Comparison of ENCODE assay signal across 8 mouse cellular contexts in the genomic region with DNA sequence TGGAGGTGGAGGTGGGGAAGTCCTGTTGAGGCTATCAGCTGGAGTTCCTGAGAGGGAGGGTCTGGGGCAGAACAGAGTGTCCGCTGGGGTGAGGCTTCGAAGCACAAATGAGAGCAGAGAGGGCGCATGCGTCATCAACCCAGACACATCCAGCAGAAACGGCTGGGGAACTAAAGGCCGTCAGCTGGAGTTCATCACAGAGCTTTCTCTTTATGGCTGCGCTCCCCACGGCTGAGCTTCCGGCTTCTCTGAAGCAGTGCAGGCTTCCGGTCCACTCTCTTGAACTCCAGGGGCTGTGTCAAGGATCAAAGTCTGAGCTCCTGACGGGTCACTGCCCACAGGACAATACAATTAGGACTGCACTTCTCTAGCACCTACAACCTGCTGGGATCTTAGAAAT. TPM values are rescaled to one million over a fixed set of nuclear protein-coding genes. Genes with fewer than 3 reads are reported as not detected.
DNase-seq lines count a peak whose midpoint lies in the region; ATAC-seq and TF ChIP-seq lines count a peak whose summit lies in the region.

No protein-coding gene starts in this region.

- H3K9ac ChIP-seq in intestine, embryonic 16.5 days (ENCODE audit: low read depth, low read length), result peak overlapping the region; percentile 50
- H3K9ac ChIP-seq in liver, embryonic 16.5 days (ENCODE audit: low read depth, low read length), result no peak overlapping the region
- no peak overlapping the region for H3K9ac ChIP-seq in neural tube, embryonic 15.5 days (replicated peaks)

- no peaks in the 10 kb centered on the region for H3K36me3 ChIP-seq in thymus, adult 2 months (ENCODE audit: control insufficient read depth, insufficient read depth, low read length)
- H3K36me3 ChIP-seq in intestine, embryonic 16.5 days (ENCODE audit: control insufficient read depth, insufficient read depth, low read length), result no peaks in the 10 kb centered on the region
- no peaks in the 10 kb centered on the region for H3K36me3 ChIP-seq in liver, embryonic 16.5 days (ENCODE audit: control insufficient read depth, insufficient read depth)
- no peaks in the 10 kb centered on the region for H3K36me3 ChIP-seq in neural tube, embryonic 15.5 days

- H3K9me3 ChIP-seq in intestine, embryonic 16.5 days (ENCODE audit: control insufficient read depth, low read length), result no peaks in the 10 kb centered on the region
- H3K9me3 ChIP-seq in liver, embryonic 16.5 days (replicated peaks; ENCODE audit: control insufficient read depth, low read length), result no peaks in the 10 kb centered on the region
- H3K9me3 ChIP-seq in neural tube, embryonic 15.5 days (replicated peaks), result no peaks in the 10 kb centered on the region

- ATAC-seq in intestine, embryonic 16.5 days, result peak; percentile 84
- peak; percentile 78 for ATAC-seq in liver, embryonic 16.5 days (ENCODE audit: low read depth)
- peak; percentile 67; the same call in 1 of the 2 replicates for ATAC-seq in neural tube, embryonic 15.5 days (ENCODE audit: low FRiP score)

- WGBS in thymus, adult 2 months, result under 1% methylated on average over 11 of the region's 11 CpGs
- 2% methylated on average over 11 of the region's 11 CpGs for WGBS in intestine, embryonic 16.5 days
- 1% methylated on average over 11 of the region's 11 CpGs for WGBS in liver, embryonic 16.5 days (ENCODE audit: insufficient replicate concordance)
- WGBS in neural tube, embryonic 15.5 days, result under 1% methylated on average over 11 of the region's 11 CpGs

- TF ChIP-seq POLR2A in thymus, adult 2 months (IDR thresholded peaks at IDR 0.05; ENCODE audit: control insufficient read depth, extremely low read depth, insufficient read depth, low read length, poor library complexity), result no peak

- H3K27me3 ChIP-seq in thymus, adult 2 months (ENCODE audit: control insufficient read depth, insufficient read depth, low read length), result peaks cover under 1% of the 10 kb centered on the region; the same call in 1 of the 2 replicates
- no peaks in the 10 kb centered on the region; the same call in 1 of the 2 replicates for H3K27me3 ChIP-seq in intestine, embryonic 16.5 days (replicated peaks; ENCODE audit: control insufficient read depth, insufficient read depth, low read length)
- peaks cover 5% of the 10 kb centered on the region for H3K27me3 ChIP-seq in liver, embryonic 16.5 days (ENCODE audit: control insufficient read depth, insufficient read depth, low read depth, low read length)
- peaks cover 17% of the 10 kb centered on the region for H3K27me3 ChIP-seq in neural tube, embryonic 15.5 days (replicated peaks)

- H3K4me2 ChIP-seq in intestine, embryonic 16.5 days (ENCODE audit: low read depth, low read length), result peak overlapping the region; percentile 54
- peak overlapping the region; percentile 30 for H3K4me2 ChIP-seq in liver, embryonic 16.5 days (ENCODE audit: low read depth, low read length)
- H3K4me2 ChIP-seq in neural tube, embryonic 15.5 days, result peak overlapping the region; percentile 52

- no peak overlapping the region for H3K4me3 ChIP-seq in thymus, adult 2 months (ENCODE audit: control insufficient read depth, insufficient read depth, low read length)
- peak overlapping the region; percentile 26 for H3K4me3 ChIP-seq in intestine, embryonic 16.5 days (ENCODE audit: low read length)
- peak overlapping the region; percentile 7; the same call in 1 of the 2 replicates for H3K4me3 ChIP-seq in liver, embryonic 16.5 days (ENCODE audit: low read depth, low read length)
- peak overlapping the region; percentile 13; the same call in 1 of the 2 replicates for H3K4me3 ChIP-seq in neural tube, embryonic 15.5 days (replicated peaks)

- TF ChIP-seq CTCF in thymus, adult 2 months (IDR thresholded peaks at IDR 0.05; ENCODE audit: borderline replicate concordance, control insufficient read depth, extremely low read depth, insufficient read depth, low read length, poor library complexity), result no peak

- peak; percentile 16 for DNase-seq in thymus, adult 2 months
- no peak for DNase-seq in thymus, adult 18-20 months
- peak; percentile 64 to 70 for DNase-seq in heart, adult 18-20 months
- DNase-seq in right cerebral cortex, adult 18-20 months, result no peak
- DNase-seq in left cerebral cortex, postnatal 25 days (ENCODE audit: low spot score in 2 of 2), result no peak

- H3K4me1 ChIP-seq in thymus, adult 2 months (replicated peaks; ENCODE audit: control insufficient read depth, insufficient read depth, low read length), result peaks cover 7% of the 10 kb centered on the region
- peaks cover 19% of the 10 kb centered on the region for H3K4me1 ChIP-seq in intestine, embryonic 16.5 days (ENCODE audit: control insufficient read depth, insufficient read depth, low read length)
- no peaks in the 10 kb centered on the region for H3K4me1 ChIP-seq in liver, embryonic 16.5 days (ENCODE audit: control insufficient read depth, low read depth, low read length)
- H3K4me1 ChIP-seq in neural tube, embryonic 15.5 days, result peaks cover 11% of the 10 kb centered on the region

- intact Hi-C loops in left cerebral cortex, postnatal 25 days (cut with DNase I), result no loop called here

- H3K27ac ChIP-seq in thymus, adult 2 months (ENCODE audit: control insufficient read depth, insufficient read depth, low read length), result no peak overlapping the region
- H3K27ac ChIP-seq in intestine, embryonic 16.5 days (ENCODE audit: low read length), result peak overlapping the region; percentile 69
- H3K27ac ChIP-seq in liver, embryonic 16.5 days (ENCODE audit: low read length), result no peak overlapping the region
- H3K27ac ChIP-seq in neural tube, embryonic 15.5 days (replicated peaks), result no peak overlapping the region

RNA-seq across cellular contexts. Expression of gene Kcp, which starts 5.5 kb away (rescaled TPM):
- polyA plus RNA-seq in thymus, adult 2 months (2012; rRNA removed), result 2.9 and 3.0 TPM in 2 replicates
- total RNA-seq in heart, adult 18-20 months (2021), result 1 to 10 TPM; 2.6 to 3.1 TPM
- 10.9 and 12.0 TPM in 2 replicates for polyA plus RNA-seq in intestine, embryonic 16.5 days (2015; fragmentation: Nextera tagmentation; extraction: Ambion mirVana)
- polyA plus RNA-seq in liver, embryonic 16.5 days (2015; fragmentation: Nextera tagmentation; extraction: Ambion mirVana), result 1.8 and 2.8 TPM in 2 replicates
- polyA plus RNA-seq in neural tube, embryonic 15.5 days (2015; fragmentation: Nextera tagmentation; extraction: Ambion mirVana), result 19.0 and 21.5 TPM in 2 replicates
- 1 to 10 TPM; 1.5 to 1.8 TPM for total RNA-seq in left cerebral cortex, postnatal 25 days (2021)

RNA-seq across cellular contexts. Expression of gene Irf5, which starts 13.1 kb away (rescaled TPM):
- polyA plus RNA-seq in thymus, adult 2 months (2012; rRNA removed), result 37.3 and 46.4 TPM in 2 replicates
- total RNA-seq in heart, adult 18-20 months (2021), result 1 to 10 TPM; 2.8 to 4.3 TPM
- 7.4 and 8.5 TPM in 2 replicates for polyA plus RNA-seq in intestine, embryonic 16.5 days (2015; fragmentation: Nextera tagmentation; extraction: Ambion mirVana)
- polyA plus RNA-seq in liver, embryonic 16.5 days (2015; fragmentation: Nextera tagmentation; extraction: Ambion mirVana), result 10.3 and 11.4 TPM in 2 replicates
- 2.7 and 4.9 TPM in 2 replicates for polyA plus RNA-seq in neural tube, embryonic 15.5 days (2015; fragmentation: Nextera tagmentation; extraction: Ambion mirVana)
- total RNA-seq in left cerebral cortex, postnatal 25 days (2021), result 1 to 10 TPM; 4.7 to 5.4 TPM

RNA-seq across cellular contexts. Expression of gene Atp6v1fnb, which starts 42.0 kb away (rescaled TPM):
- 0.22 and 0.34 TPM in 2 replicates for polyA plus RNA-seq in thymus, adult 2 months (2012; rRNA removed)
- total RNA-seq in heart, adult 18-20 months (2021), result not detected
- polyA plus RNA-seq in intestine, embryonic 16.5 days (2015; fragmentation: Nextera tagmentation; extraction: Ambion mirVana), result 0.38 TPM in 1 of 2 replicates, not detected in the other
- polyA plus RNA-seq in liver, embryonic 16.5 days (2015; fragmentation: Nextera tagmentation; extraction: Ambion mirVana), result 0.13 TPM in 1 of 2 replicates, not detected in the other
- 0.40 and 0.68 TPM in 2 replicates for polyA plus RNA-seq in neural tube, embryonic 15.5 days (2015; fragmentation: Nextera tagmentation; extraction: Ambion mirVana)
- total RNA-seq in left cerebral cortex, postnatal 25 days (2021), result under 1 TPM in 1 of 2 experiments, not detected in 1; 0.53 TPM

RNA-seq across cellular contexts. Expression of gene Atp6v1f, which starts 45.8 kb away (rescaled TPM):
- 294 and 381 TPM in 2 replicates for polyA plus RNA-seq in thymus, adult 2 months (2012; rRNA removed)
- 100 to 1,000 TPM; 111 to 118 TPM for total RNA-seq in heart, adult 18-20 months (2021)
- 358 and 362 TPM in 2 replicates for polyA plus RNA-seq in intestine, embryonic 16.5 days (2015; fragmentation: Nextera tagmentation; extraction: Ambion mirVana)
- 117 and 122 TPM in 2 replicates for polyA plus RNA-seq in liver, embryonic 16.5 days (2015; fragmentation: Nextera tagmentation; extraction: Ambion mirVana)
- polyA plus RNA-seq in neural tube, embryonic 15.5 days (2015; fragmentation: Nextera tagmentation; extraction: Ambion mirVana), result 347 and 386 TPM in 2 replicates
- total RNA-seq in left cerebral cortex, postnatal 25 days (2021), result 100 to 1,000 TPM; 250 to 257 TPM

Comparison
In these comparisons a context has a peak if more than half of its experiments do, and no peak if none do; other contexts are left out.
1. DNase-seq: peak in thymus, adult 2 months (single experiment) and heart, adult 18-20 months (2 of 2); none in thymus, adult 18-20 months (0 of 2), right cerebral cortex, adult 18-20 months (single experiment) and left cerebral cortex, postnatal 25 days (0 of 2).
2. Peak in every context shown above with its lines, with median percentiles within 50 percentile points of each other: ATAC-seq and H3K4me2 ChIP-seq.